Mouse (Mus musculus) midbrain, embryonic 12.5 days (tissue): Measurements from ENCODE around the gene Kansl1l. TPM values are rescaled to one million over a fixed set of nuclear protein-coding genes. Genes with fewer than 3 reads are reported as not detected.
A peak's percentile ranks its signal among the peaks of the same experiment; 100 is the strongest.

Source experiments
- ATAC-seq: fragments of 200-750 bp; cut with Nextera tagmentation; 2 replicates; pipeline ENCODE4 v1.8.0; 2017; ENCODE audit warnings: low read depth, moderate TSS enrichment, moderate library complexity; ENCODE audit not compliant: low FRiP score
- H3K27ac ChIP-seq: fragments of 300-500 bp; sonication (generic); replicated peaks from 2 replicates; pipeline ENCODE4 v1.5.1; 2016; ENCODE audit warnings: mild to moderate bottlenecking
- H3K27me3 ChIP-seq: fragments of 300-500 bp; sonication (generic); 2 replicates; pipeline ENCODE4 v1.6.1; 2016; ENCODE audit warnings: mild to moderate bottlenecking
- H3K36me3 ChIP-seq: fragments of 300-500 bp; sonication (generic); 2 replicates; pipeline ENCODE4 v1.6.1; 2016
- H3K4me1 ChIP-seq: fragments of 300-500 bp; sonication (generic); 2 replicates; pipeline ENCODE4 v1.6.1; 2016
- H3K4me2 ChIP-seq: fragments of 300-500 bp; sonication (generic); replicated peaks from 2 replicates; pipeline ENCODE4 v1.6.1; 2016; ENCODE audit warnings: mild to moderate bottlenecking, moderate library complexity
- H3K4me3 ChIP-seq: fragments of 300-500 bp; sonication (generic); 2 replicates; pipeline ENCODE4 v1.5.1; 2016; ENCODE audit warnings: mild to moderate bottlenecking
- H3K9ac ChIP-seq: fragments of 300-500 bp; sonication (generic); replicated peaks from 2 replicates; pipeline ENCODE4 v1.6.1; 2016; ENCODE audit warnings: mild to moderate bottlenecking, moderate library complexity
- H3K9me3 ChIP-seq: fragments of 300-500 bp; sonication (generic); 2 replicates; pipeline ENCODE4 v1.6.1; 2016; ENCODE audit warnings: mild to moderate bottlenecking
- WGBS: fragments of 180-500 bp; shearing (Covaris S2); methylation state at CpG from one replicate; pipeline ENCODE4 v1.1.7; 2016; 5-methylcytosine and 5-hydroxymethylcytosine counted together
- polyA plus RNA-seq: library from polyadenylated mRNA; unstranded; fragments of >200 nt; fragmentation: Nextera tagmentation; extraction: Ambion mirVana; gene quantifications from 2 replicates; pipeline ENCODE4 v1.2.1, GENCODE M21; 2016

Gene Kansl1l
- polyA plus RNA-seq, 1 experiment from 2014 or later, result 17.2 TPM

DNA sequence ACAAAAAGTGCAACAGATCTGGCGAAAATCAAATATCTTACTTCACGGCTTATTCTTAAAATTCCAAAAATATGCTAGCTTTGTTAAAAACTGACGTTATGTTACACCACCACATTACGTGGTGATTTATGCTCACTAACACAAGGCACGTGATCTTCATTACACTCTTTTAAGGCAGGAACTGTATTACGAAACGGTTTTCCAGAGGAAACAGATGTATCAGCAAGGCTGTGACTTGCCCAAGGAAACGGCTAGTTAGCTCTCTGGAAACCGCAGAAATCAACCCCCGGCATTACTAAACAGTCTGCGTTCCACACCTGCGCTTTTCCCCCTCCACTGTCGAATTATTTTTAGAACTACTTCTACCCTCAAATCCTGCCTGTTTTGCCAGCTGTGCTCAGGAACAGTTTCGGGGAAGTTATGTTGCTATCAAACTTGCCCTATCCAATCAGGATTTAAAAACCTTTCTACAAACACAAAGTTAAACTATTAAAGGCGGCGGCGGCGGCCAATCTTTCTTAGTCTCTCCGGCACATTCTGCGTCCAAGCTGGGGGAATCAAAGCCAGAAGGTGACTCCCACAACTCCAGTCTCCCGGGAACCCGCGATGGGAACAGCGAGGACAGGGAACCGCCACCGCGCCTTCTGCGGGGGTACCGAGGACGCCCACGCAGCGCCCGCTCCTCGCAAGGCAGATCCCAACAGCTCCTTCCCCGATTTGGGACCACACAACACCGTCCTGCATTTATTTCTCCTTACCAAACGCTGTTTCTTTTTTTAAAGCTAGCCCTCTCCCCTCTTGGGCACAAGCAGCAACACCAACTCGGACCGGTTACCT is 1.2 kb downstream of the Kansl1l start:
- no peaks in the 10 kb centered on the region for H3K9me3 ChIP-seq
- WGBS, result 2% methylated on average over 39 of the region's 39 CpGs
- peak overlapping the region; percentile 88 for H3K4me3 ChIP-seq
- peak overlapping the region; percentile 77 for H3K4me2 ChIP-seq
- H3K27ac ChIP-seq, result peak overlapping the region; percentile 98
- peak; percentile 41 for ATAC-seq
- H3K27me3 ChIP-seq, result peaks cover 7% of the 10 kb centered on the region
- H3K9ac ChIP-seq, result peak overlapping the region; percentile 92
- H3K36me3 ChIP-seq, result no peaks in the 10 kb centered on the region
- H3K4me1 ChIP-seq, result peaks cover 17% of the 10 kb centered on the region

DNA sequence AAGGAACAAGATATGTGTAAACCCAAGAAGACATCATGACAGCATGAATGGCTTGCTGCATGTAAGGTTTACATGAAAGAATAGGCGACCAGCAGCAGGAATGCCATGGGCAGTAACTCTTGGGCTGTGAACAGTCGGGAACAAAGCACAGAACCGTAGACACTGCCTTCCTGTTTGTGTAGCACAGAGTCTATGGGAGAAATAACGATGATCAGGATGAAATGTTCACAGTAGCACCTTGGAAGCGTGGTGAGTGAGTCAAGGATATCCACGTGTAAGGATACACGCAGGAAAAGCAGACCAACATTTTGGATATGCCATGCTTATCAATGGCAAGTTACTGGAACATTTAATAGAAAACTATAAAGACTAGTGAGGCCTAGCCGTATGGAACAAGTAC is 2.6 kb downstream of the Kansl1l start:
- 73% methylated on average over 8 of the region's 8 CpGs for WGBS
- Histone ChIP-seq H3K4me2 (0 out of 2 replicates have a peak overlapping the region, but pooled peaks have one; percentile 9), H3K4me3 (no peak overlapping the region)

DNA sequence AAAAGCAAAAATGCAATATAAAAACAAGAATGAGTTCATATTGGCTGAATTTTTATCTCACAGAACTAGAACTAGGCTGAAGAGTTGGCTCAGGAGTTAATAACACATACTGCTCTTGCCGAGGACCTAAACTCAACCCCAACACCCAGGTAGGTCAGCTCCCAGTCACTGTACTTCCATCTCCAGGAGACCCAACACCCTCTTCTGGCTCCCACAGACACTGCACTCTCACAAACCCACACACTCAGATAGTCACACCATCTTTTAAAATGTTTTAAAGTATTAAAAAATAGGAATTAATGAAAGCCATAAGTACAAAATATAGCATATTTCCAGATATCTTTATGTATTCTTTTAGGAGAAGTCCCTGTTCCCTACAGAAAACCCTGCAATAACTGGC is 4.2 kb downstream of the Kansl1l start:
- no peak overlapping the region for H3K9ac ChIP-seq
- ATAC-seq, result no peak
- H3K36me3 ChIP-seq, result no peaks in the 10 kb centered on the region
- H3K4me3 ChIP-seq, result no peak overlapping the region
- H3K27ac ChIP-seq, result no peak overlapping the region
- WGBS, result 98% methylated on average over 1 of the region's 1 CpGs
- no peak overlapping the region for H3K4me2 ChIP-seq
- no peaks in the 10 kb centered on the region for H3K9me3 ChIP-seq
- H3K4me1 ChIP-seq, result peaks cover 8% of the 10 kb centered on the region
- H3K27me3 ChIP-seq, result no peaks in the 10 kb centered on the region

More for the DNA sequence above, 2.6 kb downstream of the Kansl1l start:
- Histone ChIP-seq H3K36me3 (no peaks in the 10 kb centered on the region), H3K27ac (no peak overlapping the region), H3K9me3 (no peaks in the 10 kb centered on the region), H3K27me3 (peaks cover 7% of the 10 kb centered on the region), H3K4me1 (peaks cover 8% of the 10 kb centered on the region), H3K9ac (no peak overlapping the region)
- no peak for ATAC-seq

DNA sequence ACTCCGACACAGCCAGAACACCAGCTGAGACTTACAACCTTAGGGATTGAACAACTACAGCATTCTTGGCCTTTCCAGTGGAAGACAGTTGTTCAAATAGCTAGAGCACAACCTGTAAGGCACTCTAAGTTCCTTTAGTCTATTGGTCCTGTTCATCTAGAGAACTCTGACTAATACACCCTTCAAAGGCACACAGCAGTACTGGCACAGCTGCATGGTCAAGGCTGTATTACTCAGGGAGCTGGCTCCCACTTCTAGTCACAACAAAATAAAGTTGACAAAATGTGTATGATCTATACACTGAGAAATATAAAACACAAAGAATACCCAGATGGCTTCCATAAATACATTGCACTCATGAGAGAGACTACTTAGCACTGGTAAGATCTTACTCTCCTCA is 10.5 kb downstream of the Kansl1l start:
- Histone ChIP-seq H3K9ac (no peak overlapping the region), H3K4me1 (no peaks in the 10 kb centered on the region), H3K9me3 (no peaks in the 10 kb centered on the region), H3K27me3 (no peaks in the 10 kb centered on the region), H3K4me3 (no peak overlapping the region), H3K36me3 (no peaks in the 10 kb centered on the region), H3K4me2 (no peak overlapping the region), H3K27ac (no peak overlapping the region)
- 86% methylated on average over 1 of the region's 1 CpGs for WGBS
- no peak for ATAC-seq

DNA sequence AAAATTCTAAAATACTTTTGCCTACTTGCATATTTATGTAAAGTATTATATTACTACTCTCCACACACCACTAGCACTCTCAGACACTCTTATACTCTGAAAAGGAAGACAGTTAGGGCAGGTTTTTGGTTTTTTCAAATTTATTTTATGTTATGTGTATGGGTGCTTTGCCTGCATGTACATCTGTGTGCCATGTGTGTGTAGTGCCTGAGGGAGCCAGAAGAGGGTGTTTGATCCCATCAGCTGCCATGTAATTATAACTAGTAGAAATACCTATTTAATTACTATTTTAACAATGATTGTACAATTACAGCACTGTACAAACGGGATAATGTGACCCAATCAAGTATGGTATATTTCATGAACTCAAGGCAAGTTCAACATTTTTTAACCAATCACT is 12.0 kb downstream of the Kansl1l start:
- H3K9me3 ChIP-seq, result no peaks in the 10 kb centered on the region
- no peak overlapping the region for H3K9ac ChIP-seq
- H3K27me3 ChIP-seq, result no peaks in the 10 kb centered on the region
- H3K36me3 ChIP-seq, result peaks cover 10% of the 10 kb centered on the region
- no peak overlapping the region for H3K4me3 ChIP-seq
- H3K4me2 ChIP-seq, result no peak overlapping the region
- 89% methylated on average over 1 of the region's 1 CpGs for WGBS
- no peak overlapping the region for H3K27ac ChIP-seq
- no peak for ATAC-seq
- H3K4me1 ChIP-seq, result no peaks in the 10 kb centered on the region

DNA sequence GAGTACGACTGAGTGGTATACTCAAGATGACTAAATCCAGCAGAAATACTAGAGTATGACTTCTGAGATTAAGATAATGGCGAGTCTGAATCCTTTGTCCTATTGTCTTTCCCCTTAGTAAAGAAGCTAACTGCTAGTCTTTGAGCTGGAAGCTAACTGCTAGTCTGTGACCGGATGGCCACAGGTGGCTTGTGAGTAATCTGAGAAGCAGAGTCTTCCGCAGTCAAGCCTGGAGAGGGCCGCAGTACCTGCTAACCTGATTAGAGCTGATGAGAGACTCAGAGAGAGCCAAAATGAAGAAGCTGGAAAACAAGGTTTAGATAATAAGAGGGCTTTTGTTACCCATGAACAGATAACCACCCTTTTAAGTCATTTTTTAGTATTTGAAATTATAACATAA is 12.7 kb downstream of the Kansl1l start:
- Histone ChIP-seq H3K27me3 (no peaks in the 10 kb centered on the region), H3K4me2 (no peak overlapping the region), H3K4me3 (no peak overlapping the region), H3K9ac (no peak overlapping the region), H3K27ac (no peak overlapping the region), H3K36me3 (peaks cover 14% of the 10 kb centered on the region), H3K9me3 (no peaks in the 10 kb centered on the region), H3K4me1 (no peaks in the 10 kb centered on the region)
- 64% methylated on average over 5 of the region's 5 CpGs for WGBS
- no peak for ATAC-seq

DNA sequence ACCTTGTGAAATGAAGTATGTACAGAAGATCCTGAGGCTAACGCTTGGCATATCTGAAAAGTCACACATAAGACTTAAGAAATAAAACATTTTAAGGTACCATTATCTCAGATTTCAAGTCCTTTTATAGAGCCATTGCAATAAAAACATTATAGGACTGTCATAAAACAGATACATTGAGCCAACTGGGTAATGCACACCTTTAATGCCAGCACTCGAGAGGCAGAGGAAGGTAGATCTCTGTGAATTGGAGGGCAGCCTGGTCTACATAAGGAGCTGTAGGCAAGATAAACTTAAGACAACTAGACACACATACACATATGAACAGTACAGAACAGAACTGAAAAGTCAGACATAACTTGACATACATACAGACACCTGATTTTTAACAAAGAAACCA is 19.4 kb downstream of the Kansl1l start:
- Histone ChIP-seq H3K9ac (no peak overlapping the region), H3K4me3 (no peak overlapping the region), H3K9me3 (no peaks in the 10 kb centered on the region), H3K4me2 (no peak overlapping the region), H3K27ac (no peak overlapping the region), H3K36me3 (peaks cover 19% of the 10 kb centered on the region), H3K4me1 (no peaks in the 10 kb centered on the region), H3K27me3 (no peaks in the 10 kb centered on the region)
- ATAC-seq, result no peak
- 93% methylated on average over 2 of the region's 2 CpGs for WGBS

DNA sequence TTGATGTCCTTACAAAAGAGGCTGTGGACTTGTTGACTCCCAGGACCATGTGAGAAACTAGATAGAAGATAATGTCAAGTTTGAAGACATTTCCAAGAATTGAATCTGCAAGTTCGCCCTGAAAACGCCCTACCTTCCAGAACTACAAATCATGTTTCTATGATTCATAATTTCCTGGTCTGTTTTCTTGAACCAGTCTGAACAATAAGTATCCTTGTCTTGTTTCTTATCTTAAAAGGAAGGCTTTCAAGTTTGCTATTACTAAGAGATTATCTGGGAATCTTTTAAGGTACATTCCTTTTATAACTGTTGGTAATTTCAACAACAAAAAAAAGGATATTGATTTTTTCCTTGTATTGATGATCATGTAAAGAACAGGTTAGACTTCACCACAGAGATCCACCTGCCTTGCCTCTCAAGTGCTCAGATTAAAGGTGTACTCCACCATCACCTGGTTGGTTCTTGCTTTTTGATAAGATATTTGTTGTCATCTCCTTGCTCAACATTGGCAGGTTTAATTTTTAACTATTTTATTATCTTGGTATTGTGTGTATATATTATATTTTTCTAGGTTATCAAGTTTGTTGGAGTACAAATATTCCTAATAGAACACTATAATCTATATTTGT is 24.4 kb downstream of the Kansl1l start:
- no peaks in the 10 kb centered on the region for H3K27me3 ChIP-seq
- WGBS, result 97% methylated on average over 2 of the region's 2 CpGs

DNA sequence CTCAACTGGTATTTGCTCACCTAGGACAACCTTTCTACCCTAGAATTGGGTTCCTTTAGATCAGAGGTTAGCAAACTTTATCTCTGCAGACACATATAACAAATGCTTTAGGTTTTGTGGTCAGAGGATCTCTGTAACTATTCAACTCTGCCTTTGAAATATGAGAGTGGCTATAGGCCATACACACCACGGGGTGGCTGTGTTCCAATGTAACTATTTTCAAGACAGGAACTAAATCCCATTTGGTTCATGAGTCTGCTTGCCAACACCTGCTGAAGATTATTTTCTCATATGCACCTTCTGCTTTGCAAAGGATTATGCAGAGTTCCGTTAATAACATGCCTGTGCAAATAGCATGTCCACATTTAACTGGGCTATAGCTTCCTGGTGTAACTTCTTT is 35.1 kb downstream of the Kansl1l start:
- Histone ChIP-seq H3K27me3 (no peaks in the 10 kb centered on the region), H3K27ac (no peak overlapping the region), H3K9ac (no peak overlapping the region), H3K4me3 (no peak overlapping the region), H3K36me3 (no peaks in the 10 kb centered on the region), H3K9me3 (no peaks in the 10 kb centered on the region), H3K4me2 (no peak overlapping the region), H3K4me1 (no peaks in the 10 kb centered on the region)
- 73% methylated on average over 2 of the region's 2 CpGs for WGBS
- no peak for ATAC-seq

More for the DNA sequence above, 24.4 kb downstream of the Kansl1l start:
- no peak overlapping the region for H3K4me3 ChIP-seq
- no peak overlapping the region for H3K4me2 ChIP-seq
- H3K9me3 ChIP-seq, result no peaks in the 10 kb centered on the region
- H3K4me1 ChIP-seq, result no peaks in the 10 kb centered on the region
- H3K36me3 ChIP-seq, result no peaks in the 10 kb centered on the region
- ATAC-seq, result no peak
- H3K27ac ChIP-seq, result no peak overlapping the region
- H3K9ac ChIP-seq, result no peak overlapping the region

DNA sequence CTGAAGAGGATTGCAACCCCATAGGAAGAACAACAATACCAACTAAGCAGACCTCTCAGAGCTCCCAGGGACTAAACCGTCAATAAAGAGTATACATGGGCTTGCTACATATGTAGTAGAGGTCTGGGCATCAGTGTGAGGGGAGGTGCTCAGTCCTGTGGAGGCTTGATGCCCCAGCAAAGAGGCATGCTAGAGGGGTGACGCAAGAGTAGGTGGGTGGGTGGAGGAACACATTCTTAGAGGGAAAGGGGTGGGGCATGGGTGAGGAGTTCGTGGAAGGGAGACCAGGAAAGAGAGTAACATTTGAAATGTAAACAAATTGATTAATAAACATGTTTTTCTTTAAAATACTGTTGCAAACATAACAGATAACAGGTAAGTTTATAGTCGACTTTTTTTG is 36.3 kb downstream of the Kansl1l start:
- Histone ChIP-seq H3K27ac (no peak overlapping the region), H3K4me3 (no peak overlapping the region), H3K27me3 (no peaks in the 10 kb centered on the region), H3K9ac (no peak overlapping the region), H3K9me3 (no peaks in the 10 kb centered on the region), H3K4me2 (no peak overlapping the region), H3K4me1 (no peaks in the 10 kb centered on the region), H3K36me3 (no peaks in the 10 kb centered on the region)
- ATAC-seq, result no peak
- 83% methylated on average over 4 of the region's 4 CpGs for WGBS

DNA sequence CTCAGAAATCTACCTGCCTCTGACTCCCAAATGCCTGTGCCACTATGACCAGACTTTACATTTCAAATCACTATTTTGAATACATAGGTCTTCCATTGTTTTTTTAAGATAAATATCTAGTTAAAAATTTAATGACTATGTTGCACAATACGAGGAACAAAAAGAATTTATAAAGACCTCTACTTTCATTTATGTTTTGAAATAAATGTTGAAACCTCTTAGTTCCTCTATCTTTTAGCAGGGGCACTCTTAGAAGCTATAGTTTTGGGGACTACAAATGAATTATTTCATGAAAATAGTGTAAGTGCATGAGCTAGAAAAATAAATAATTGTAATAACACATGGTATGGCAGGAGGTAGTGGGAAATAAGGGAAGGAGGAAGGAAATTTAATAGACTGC is 38.6 kb downstream of the Kansl1l start:
- Histone ChIP-seq H3K4me2 (no peak overlapping the region), H3K9ac (no peak overlapping the region), H3K4me3 (no peak overlapping the region), H3K27ac (no peak overlapping the region), H3K9me3 (no peaks in the 10 kb centered on the region), H3K36me3 (no peaks in the 10 kb centered on the region), H3K27me3 (no peaks in the 10 kb centered on the region), H3K4me1 (no peaks in the 10 kb centered on the region)
- ATAC-seq, result no peak
- WGBS, result 88% methylated on average over 1 of the region's 1 CpGs

DNA sequence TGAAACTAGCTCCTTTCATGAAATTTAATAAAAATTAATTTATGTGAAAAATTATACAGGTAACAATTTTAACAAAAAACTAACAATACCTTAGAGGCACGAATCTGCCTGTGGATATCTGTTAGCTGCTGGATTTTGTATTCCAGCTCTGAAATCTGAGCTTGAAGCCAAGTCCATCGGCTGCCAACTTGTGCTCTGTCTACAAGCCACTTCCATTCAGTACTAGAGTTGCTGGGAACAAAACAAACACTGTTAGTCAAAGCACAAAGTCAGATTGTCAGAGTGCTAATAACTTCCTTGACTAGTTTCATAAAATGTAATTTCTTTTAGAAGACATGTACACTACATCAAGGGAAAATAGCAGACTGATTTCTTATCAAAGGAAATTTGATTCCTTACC is 39.5 kb downstream of the Kansl1l start:
- Histone ChIP-seq H3K9me3 (no peaks in the 10 kb centered on the region), H3K27ac (no peak overlapping the region), H3K27me3 (no peaks in the 10 kb centered on the region), H3K4me1 (no peaks in the 10 kb centered on the region), H3K36me3 (no peaks in the 10 kb centered on the region), H3K9ac (no peak overlapping the region), H3K4me3 (no peak overlapping the region), H3K4me2 (no peak overlapping the region)
- WGBS, result 80% methylated on average over 2 of the region's 2 CpGs
- no peak for ATAC-seq
